Mouse (Mus musculus) lung, postnatal 4 days (tissue): ENCODE data around the gene Pdk3.

Source experiments
- DNase-seq, 2 experiments: peaks; one replicate each; pipeline ENCODE4 v3.0.0; 2021

Gene Pdk3

DNA sequence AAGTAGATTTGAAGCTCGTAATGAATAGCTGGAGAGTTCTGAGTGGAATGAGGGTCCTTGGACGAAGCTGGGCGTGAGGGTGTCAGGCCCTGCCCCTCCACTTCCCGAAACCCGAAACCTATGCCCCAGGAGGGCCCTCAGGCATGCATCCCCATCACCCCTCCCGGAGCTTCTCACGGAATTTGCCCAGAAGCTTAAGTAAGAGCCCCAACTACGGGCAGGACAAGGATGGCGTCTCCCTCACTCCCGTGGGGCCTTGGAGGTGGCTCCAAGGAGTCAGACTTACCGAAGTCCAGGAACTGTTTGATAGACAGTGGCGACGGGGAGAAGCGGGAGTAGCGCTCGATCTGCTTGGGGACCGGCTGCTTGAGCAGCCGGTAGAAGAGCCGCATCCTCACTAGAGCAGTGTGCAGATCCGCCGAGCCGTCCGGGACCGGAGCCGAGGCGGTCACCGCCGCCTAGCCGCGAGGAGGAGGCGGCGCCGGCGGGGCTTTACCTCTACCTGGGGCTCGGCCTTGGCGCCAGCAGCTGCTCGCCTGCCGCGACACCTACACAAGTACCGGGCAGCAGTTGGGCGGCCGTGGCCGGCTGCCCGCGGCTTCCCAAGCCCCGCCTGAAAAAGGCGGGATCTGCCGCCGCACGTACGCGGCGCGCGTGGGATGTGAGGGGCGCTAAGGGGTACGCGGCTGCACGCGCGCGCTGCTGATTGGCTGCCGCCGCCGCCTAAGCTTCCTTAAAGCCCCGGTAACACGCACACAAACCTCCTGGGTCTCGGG, at the start of gene Pdk3:
TSS of gene Pdk3 (minus strand) at position 641 of the 776 bp plus-strand sequence.
- peak; percentile 81 to 92 for DNase-seq

DNA sequence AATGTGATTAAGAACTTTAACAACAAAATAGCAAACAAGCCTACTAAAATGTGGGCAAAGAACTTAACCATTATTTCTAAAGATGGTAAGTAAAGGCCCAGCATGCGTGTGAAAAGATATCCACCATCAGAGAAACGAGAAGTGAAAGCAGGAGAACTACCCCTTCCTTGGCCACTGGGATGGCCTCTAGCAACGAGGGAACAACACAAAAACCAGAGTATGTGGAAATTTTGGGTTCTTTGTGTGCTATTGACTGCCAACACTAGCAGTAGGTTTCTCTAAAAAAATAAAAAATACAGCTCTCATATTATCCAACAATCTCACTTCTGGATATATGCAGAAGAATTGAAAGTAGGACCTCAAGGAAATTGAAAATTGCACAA, 45.6 kb upstream of the Pdk3 start:
- no peak for DNase-seq

DNA sequence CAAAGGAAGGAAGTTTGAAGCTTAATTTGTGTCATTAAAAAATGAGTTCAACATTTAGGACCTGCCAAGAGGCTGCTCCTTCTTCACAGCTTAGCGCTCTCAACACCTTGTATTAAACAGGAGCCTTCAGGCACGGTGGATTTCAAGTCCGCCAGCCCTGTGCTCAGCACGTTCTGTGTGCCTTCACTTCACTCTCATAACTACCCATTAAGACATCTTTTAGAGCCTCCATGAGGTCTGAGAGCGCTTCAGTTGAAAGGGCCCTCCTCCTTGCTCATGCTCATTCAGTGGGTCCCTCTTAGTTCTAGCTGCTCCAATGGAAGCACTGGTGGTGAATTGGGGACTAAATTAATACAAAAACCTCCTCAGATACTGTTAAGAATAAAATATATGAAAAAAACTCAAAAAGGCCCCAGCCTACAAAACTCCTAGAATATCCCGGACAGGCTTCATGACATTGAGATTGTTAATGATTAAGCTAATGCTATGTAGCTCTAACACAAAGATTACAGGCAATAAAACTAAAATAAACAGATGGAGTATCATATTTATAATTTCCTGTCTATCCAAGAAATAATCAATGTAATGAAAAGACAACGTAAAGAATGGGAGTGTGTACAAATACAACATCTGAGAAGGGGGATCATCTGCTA, 45.1 kb upstream of the Pdk3 start:
- DNase-seq: no peak

DNA sequence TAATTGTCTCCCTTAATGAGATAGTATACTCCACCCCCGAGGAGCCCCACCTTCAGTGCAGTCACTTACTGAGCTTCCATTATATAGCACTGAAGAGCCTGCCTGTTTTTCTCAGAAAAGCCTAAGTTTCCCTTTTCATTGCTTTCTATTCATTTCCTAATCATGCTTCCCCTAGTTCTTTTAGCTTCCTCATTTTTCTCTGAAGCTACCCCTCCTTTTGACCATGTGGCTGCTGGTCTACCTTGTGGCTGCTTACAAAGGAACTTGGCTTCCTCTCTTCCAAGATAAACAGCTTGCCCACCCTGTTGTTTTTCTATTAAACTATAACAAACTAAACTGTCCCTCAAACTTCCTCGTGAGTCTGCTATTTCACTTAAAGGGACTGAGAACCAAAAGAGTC, 31.4 kb upstream of the Pdk3 start:
- DNase-seq: no peak

DNA sequence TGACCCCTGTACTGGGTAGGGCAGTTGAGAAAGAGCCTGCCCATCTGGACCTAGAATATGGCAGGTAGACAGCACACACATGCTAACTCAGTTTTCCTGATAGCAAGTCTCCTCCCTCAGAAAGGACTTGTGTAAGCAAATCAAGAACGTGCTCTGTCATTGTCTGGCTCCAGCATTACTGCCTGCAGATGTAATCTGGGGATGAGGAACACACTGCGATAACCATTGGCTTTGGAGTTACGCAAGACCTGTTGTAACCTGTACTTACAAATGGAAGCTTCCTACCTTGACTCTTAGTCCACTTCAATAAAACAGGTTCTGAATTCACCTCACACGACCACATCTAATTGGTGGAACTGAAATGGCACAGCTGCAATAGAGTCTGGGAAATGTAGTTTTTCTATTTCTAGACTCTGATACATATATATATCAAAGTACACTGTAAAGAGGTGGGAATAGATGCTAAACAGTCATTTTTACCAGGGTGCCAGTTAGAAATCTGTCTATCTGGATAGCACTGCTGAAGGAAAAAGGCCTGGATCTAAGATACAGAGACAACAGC, 30.6 kb upstream of the Pdk3 start:
- DNase-seq: no peak

DNA sequence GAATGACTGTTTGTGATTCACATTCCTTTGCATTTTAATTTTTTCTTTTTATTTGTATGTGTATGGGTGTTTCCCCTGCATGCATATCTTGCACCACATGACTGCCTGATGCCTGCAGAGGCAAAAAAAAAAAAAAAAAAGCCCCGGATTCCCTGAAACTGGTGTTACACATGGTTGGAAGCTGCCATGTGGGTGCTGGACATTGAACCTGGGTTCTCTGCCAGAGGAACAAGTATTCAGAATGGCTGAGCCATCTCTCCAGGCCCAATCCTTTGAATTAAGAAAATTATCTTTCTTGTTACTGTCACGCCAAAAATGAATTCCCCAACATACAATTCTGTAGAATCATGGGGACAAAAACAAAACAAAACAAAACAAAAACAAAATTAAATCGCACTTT, 25.8 kb upstream of the Pdk3 start:
- no peak for DNase-seq

DNA sequence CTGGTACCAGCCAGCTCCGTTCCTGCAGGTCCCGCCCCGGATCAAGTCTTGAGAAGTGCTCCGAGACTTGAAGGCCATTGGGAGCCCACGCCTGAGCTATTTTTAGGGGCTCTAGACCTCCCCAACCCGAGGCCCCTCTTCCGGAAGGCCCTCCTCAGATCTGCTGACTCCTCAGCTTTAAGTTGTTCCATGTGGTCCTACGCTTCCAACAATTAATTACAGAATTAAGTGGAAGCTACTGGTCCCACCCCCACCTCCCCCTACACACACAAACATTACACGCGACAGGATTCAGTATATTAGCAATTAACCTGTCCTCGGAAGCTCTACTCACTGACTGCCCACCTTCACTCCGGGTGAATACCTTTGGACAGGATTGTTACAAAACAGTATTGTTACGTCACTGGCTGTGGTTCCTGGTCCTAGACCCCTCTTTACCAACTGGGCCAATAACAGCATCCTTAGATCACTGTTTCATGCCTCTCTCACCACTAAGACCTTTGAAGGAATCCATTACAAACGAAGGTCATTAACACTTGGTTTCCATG, 410 bp upstream of the Pdk3 start:
- DNase-seq: no peak

DNA sequence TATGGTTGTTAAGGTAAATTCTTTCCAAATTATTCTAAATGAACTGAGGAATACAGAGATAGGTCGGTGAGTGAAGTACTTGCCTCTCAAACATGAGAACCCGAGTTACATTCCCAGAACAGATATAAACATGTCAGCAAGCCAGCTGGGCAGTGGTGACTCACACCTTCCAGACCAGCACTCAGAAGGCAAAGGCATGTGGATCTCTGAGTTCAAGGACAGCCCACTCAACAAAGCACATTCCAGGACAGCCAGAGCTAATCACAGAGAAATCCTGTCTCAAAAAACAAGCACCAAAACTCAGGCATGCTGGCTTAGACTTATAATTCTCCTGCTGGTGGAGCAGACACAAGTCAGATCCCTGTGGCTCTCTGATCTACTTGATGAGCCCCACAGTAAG, 6.2 kb downstream of the Pdk3 start:
- DNase-seq: peak in 1 of 2 experiments; percentile 25

DNA sequence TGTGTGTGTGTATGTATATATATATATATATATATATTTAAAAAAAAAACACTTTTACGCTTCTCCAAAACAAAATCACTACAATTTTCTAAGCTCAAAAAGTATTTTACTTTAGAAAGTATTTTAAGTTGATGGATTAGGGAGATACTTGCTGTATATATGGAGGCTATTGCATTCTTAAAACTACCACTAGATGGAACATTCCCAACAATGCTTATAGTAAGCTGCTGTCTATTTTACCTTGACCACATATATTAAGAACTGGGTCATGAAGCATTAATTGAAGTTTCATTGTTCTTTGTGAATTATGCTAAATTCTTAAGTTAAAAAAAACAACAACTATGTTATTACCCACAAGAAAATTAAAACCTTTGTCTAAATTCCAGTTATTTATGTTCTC, 24.0 kb downstream of the Pdk3 start:
- DNase-seq: no peak

DNA sequence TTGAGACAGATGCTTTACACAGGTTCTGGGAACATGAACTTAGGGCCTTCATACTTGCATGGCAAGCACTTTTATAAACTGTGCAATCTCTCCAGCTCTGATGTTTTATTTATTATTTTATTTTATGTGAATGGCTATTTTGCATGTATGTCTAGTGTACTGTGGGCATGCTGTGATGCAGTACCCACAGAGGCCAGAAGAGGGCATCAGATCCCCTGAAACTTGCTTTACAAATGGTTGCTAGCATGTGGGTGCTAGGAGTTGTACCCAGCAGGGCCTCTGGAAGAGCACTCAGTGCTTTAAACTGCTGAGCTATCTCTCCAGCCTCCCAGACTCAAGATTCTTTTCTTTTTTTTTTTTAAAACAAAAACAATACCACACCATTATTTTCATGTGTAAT, 38.8 kb downstream of the Pdk3 start:
- DNase-seq: peak in 1 of 2 experiments; percentile 32

DNA sequence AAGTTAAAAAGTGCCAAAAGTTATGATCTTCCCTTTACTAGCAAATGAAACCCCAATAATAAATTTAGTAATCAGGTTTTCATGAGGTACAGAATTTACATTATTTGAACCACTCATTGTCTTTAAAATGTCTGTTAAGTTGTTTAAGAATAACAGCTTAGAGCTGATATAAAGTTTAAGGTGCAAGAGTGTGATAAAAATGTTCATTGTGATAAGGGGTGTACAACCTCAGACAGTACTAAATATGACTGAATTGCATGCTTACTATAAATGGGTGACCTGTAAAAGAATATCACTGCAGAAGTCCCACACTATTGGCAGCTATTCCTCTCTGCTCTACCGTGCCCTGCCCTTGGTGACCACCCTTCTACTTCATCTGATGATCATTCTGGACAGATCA, 42.4 kb downstream of the Pdk3 start:
- no peak for DNase-seq

DNA sequence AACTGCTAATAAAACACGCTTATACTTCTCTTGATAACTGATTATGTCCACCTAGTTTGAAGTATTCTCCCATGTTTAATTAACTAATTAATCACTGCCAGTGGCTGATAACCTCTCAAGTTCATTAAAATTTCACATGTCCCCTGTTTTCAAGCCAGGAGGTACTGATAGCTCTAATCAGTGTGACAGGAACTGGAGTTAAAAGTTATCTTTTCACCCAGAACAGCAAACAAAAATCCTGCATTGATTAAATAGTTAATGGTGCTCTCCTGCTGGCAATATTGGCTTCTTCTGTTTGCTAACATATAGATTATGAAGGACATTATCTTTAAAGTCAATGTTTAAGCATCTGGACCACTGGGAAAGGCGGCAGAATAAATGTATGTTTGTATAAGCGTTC, 71.2 kb downstream of the Pdk3 start:
- DNase-seq: no peak

DNA sequence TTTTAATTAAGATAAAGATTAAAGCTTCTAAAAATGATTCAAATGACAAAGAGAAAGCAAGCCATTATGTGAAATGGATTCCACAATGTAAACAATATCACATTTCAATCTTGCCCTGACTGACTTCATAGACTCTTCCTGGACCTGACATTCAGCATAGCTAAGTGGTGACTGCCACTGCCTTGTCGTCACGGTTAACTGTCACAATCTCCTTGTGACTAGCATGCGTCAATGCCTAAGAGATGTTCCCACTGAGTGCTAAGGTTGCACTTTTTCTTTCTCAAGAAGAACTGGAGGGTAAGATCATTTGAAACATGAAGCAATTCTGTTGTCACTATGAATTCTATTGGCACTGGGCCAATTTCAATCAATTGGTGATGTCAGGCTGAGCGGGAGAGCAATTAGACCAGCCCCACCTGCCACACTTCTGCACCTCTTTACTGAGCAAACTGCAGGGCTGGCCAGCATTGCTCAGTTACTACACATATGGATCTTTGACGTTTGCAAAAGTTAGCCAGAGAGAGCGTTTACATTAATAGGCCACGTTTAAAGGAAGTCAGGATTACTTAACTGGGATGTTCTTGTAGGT, 75.0 kb downstream of the Pdk3 start:
- DNase-seq: no peak

DNA sequence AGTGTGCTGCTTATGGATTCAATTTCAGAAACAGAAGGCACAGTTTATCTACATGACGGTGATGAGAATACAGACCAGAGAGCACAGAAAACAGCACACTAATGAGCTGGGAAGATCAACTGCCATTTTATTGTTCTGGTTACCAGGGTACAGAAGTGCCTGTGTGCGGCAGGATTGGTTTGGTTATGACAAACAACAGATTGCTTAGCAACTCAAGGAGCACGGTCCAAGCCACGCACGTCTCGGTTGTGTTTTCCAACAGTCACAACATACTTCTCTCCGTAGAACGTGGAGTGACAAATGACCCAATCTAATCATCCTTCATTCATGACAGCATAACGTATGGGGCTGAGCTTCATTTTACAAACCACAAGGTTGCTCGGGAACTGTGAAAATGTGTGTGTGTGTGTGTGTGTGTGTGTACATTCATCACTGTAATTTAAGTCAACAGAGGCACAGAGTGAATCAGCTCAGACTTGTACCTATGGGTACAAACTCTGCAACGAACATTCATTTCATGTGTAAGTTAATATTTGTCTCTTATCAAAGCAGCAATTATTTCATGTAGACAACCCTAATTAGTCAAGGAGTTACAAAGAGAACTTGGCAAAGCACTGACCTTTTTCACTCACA, 76.7 kb downstream of the Pdk3 start:
- DNase-seq: no peak

DNA sequence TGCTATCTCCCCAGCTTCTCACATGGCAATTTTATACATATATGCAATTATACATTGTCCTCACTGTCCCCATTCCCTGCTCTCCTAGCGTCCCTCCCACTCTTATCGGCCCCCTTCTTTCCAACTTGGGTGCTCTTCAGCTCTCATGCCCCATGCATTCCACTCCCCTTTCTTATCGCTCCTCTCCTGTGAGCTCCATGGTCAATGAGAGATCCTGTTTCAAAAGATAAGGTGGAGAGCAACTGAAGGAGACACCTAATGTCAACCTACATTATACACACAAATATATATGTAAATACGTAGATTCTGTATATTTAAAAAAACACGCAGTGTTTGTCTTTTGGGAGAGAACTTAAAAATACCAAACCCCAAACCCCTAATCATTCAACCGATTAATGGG, 81.4 kb downstream of the Pdk3 start:
- DNase-seq: no peak

DNA sequence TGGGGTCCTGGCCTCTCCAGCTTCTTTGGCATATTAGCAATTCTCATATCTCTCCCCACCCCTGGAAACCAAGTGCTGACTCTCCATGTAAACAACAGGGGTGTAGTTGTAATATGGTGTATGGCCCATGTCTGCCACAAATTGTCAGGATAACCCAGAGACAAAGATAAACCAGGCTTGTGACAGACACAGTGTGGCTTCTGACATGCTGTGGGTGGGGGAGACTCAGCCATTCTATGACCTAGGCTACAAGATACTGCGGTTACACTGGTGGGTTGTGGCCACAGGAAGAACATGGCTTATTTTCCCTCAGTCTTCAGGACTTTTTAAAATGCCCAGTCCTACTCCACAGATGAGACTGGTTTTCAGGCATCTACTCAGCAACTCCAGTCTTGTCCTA, 82.8 kb downstream of the Pdk3 start:
- DNase-seq: no peak

DNA sequence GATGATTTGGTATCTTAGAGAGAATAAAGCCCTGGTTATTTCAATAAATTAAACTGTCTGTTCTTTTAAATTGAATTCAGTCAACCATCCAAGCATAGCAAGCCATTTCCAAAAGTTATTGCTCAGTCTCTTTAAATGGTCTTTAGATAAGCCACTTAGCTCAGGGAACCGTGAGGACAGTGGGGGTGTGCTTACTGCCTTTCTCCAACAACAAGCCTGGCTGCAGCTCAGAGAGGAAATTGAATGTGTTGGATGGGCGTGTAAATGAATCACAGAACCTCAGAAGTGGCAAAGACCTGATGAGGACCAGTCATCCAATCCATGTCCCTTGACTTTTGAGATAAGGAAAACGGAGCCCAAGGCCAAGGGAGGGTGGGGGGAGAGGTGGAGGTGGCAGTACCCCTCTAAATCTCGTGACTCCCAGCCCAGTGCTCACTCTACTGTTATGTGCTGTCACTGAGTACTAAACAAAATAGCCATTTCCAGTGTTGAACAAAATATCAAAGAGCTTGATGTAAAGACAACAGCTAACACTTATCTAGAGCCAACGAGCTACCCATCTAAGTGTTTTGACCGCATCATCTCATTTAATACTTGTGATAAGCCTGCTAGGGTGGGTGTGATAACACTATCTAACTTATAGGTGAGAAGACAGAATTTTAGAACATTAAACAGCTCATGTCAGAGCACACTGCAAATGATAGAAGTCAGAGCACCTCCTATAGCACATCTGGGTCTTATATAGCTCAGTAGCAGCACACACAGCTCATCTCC, 98.8 kb downstream of the Pdk3 start:
- no peak for DNase-seq

DNA sequence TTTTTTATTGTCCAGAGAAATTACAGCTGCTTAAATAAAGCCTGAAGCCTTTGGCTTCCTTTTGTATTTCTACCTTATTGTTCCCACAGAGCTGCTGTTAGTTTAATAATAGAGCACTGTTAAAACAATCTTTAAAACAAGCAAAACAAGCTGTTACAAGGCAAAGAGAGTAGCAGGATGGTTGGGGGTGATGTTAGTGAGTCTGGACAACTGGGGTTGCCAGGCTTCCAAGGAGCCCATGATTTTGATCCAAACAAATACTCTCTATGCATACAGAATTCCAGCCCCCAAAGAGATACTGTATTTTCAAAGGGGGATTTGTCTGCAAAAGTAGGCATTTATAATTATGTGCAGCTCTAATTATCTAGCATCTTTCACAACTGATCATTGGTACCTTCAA, 99.6 kb downstream of the Pdk3 start:
- no peak for DNase-seq

DNA sequence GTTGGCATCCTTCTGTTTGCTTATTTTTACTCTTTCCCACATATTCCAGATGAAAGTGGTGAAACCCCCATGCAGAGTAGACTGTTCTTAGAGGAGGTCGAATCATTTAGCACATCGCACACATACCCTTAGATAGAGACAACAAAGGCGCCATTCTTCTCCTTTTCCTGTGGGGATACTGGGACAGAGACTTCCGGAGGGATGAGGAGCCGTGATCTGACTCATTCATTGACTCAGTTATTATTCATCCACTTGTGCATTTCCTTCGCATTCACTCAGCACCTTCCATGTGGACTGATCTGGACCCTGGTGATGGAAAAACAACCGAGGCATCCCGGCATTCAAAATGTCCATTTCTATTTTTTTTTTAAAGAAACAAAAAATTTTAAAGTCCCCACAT, 101.1 kb downstream of the Pdk3 start:
- DNase-seq: no peak

DNA sequence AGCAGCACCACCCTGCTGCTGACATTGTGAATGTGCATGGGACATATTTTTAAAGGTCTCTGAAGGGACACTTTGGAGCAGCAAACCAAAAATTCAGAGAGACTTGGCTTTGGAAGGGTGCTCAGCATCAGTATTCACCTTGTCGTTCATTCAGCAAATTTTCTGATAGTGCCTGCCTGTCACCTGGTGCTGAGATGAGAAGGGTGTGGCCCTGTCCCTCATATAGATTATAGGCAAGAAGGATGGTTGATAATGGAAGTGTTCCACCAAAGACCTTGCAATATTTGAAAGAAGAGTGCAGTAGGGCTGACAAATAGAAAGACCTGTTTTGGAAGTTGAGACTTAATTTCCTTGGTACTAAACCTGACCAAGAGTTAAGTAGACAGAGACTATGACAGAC, 102.5 kb downstream of the Pdk3 start:
- no peak for DNase-seq
